Comparison of ENCODE assay signal across 8 mouse cellular contexts in genomic region chr2:84733579-84734300, GRCm38 (mm10). TPM values are rescaled to one million over a fixed set of nuclear protein-coding genes. Genes with fewer than 3 reads are reported as not detected.
DNase-seq lines count a peak whose midpoint lies in the region; ATAC-seq and TF ChIP-seq lines count a peak whose summit lies in the region.

Gene Ypel4 (plus strand): TSS chr2:84734058.

- peak within 1 kb of the TSS; percentile 52 for H3K27ac ChIP-seq in cortical plate, adult 2 months (ENCODE audit: insufficient read depth, low read length)
- H3K27ac ChIP-seq in heart, adult 2 months, result no peak within 1 kb of the TSS
- H3K27ac ChIP-seq in lung, embryonic 16.5 days (ENCODE audit: low read length), result no peak within 1 kb of the TSS

- TF ChIP-seq EP300 in heart, adult 2 months (IDR thresholded peaks at IDR 0.05; ENCODE audit: insufficient read depth, low read depth, low read length), result no peak

- intact Hi-C loops in heart, adult 2 months (cut with DNase I), result no loop called here

- H3K4me1 ChIP-seq in cortical plate, adult 2 months (ENCODE audit: control insufficient read depth, insufficient read depth, low read length), result no peaks in the 10 kb centered on the region
- no peaks in the 10 kb centered on the region for H3K4me1 ChIP-seq in heart, adult 2 months (ENCODE audit: control insufficient read depth, insufficient read depth, low read length)
- peaks cover 33% of the 10 kb centered on the region for H3K4me1 ChIP-seq in lung, embryonic 16.5 days (replicated peaks; ENCODE audit: control insufficient read depth, insufficient read depth, low read length)

- peak; percentile 88 for TF ChIP-seq POLR2A in cortical plate, adult 2 months (IDR thresholded peaks at IDR 0.05; ENCODE audit: extremely low read depth, insufficient read depth, low read length)
- peak; percentile 59; the same call in 1 of the 2 replicates for TF ChIP-seq POLR2A in heart, adult 2 months (IDR thresholded peaks at IDR 0.05; ENCODE audit: insufficient read depth, low read depth, low read length)

- peak within 1 kb of the TSS; percentile 82 for H3K4me3 ChIP-seq in cortical plate, adult 2 months (ENCODE audit: insufficient read depth, low read length)
- H3K4me3 ChIP-seq in heart, adult 2 months, result no peak within 1 kb of the TSS
- peak within 1 kb of the TSS; percentile 38 for H3K4me3 ChIP-seq in lung, embryonic 16.5 days (ENCODE audit: low read length)

- H3K9ac ChIP-seq in heart, adult 2 months (ENCODE audit: low read depth, low read length), result 0 out of 2 replicates have a peak within 1 kb of the TSS, but pooled peaks have one; percentile 12
- H3K9ac ChIP-seq in lung, embryonic 16.5 days (ENCODE audit: low read length), result peak within 1 kb of the TSS; percentile 42

- no peaks in the 10 kb centered on the region for H3K9me3 ChIP-seq in lung, embryonic 16.5 days (ENCODE audit: control insufficient read depth, low read length)

- no peak for TF ChIP-seq CTCF in cortical plate, adult 2 months (IDR thresholded peaks at IDR 0.05; ENCODE audit: extremely low read depth, insufficient read depth, low read length)
- no peak for TF ChIP-seq CTCF in heart, adult 2 months (IDR thresholded peaks at IDR 0.05)

- peak; percentile 65 for DNase-seq in CD4-positive helper T cell, adult 2 months (ENCODE audit: low read depth, low spot score)
- DNase-seq in T-cell, adult 2 months (ENCODE audit: low spot score), result peak; percentile 74
- peak; percentile 43 to 65 for DNase-seq in heart, adult 2 months
- DNase-seq in layer of hippocampus, adult 8-10 months (ENCODE audit: low spot score in 2 of 2), result peak; percentile 68 to 78
- peak; percentile 55 for DNase-seq in retina, embryonic 14.5 days (ENCODE audit: low spot score)
- no peak for DNase-seq in adipocyte (ENCODE audit: low spot score)

- peak within 1 kb of the TSS; percentile 48 for H3K4me2 ChIP-seq in lung, embryonic 16.5 days (ENCODE audit: low read depth, low read length)

- ATAC-seq in lung, embryonic 16.5 days (ENCODE audit: low read depth), result peak; percentile 11

- no peaks in the 10 kb centered on the region for H3K79me2 ChIP-seq in heart, adult 2 months (replicated peaks; ENCODE audit: control insufficient read depth, insufficient read depth, low read length)

- peaks cover 5% of the 10 kb centered on the region for H3K27me3 ChIP-seq in heart, adult 2 months (ENCODE audit: control insufficient read depth, insufficient read depth, low read length)
- H3K27me3 ChIP-seq in lung, embryonic 16.5 days (ENCODE audit: control insufficient read depth, insufficient read depth, low read depth, low read length), result peaks cover 3% of the 10 kb centered on the region

- no peaks in the 10 kb centered on the region for H3K36me3 ChIP-seq in heart, adult 2 months (ENCODE audit: control insufficient read depth, insufficient read depth, low read length)
- H3K36me3 ChIP-seq in lung, embryonic 16.5 days (ENCODE audit: control insufficient read depth, insufficient read depth, low read length), result no peaks in the 10 kb centered on the region

- 2% methylated on average over 8 of the region's 8 CpGs for WGBS in heart, adult 2 months
- 2% methylated on average over 8 of the region's 8 CpGs for WGBS in lung, embryonic 16.5 days

RNA-seq across cellular contexts. Expression of gene Ypel4, which starts in this region (rescaled TPM):
- 129 and 156 TPM in 2 replicates for polyA plus RNA-seq in cortical plate, adult 2 months (2012; rRNA removed)
- total RNA-seq in heart, adult 2 months (2021), result under 1 TPM; 0.44 to 0.45 TPM
- polyA plus RNA-seq in heart, adult 2 months (2012; rRNA removed), result 1.5 and 1.7 TPM in 2 replicates
- total RNA-seq in layer of hippocampus, adult 8-10 months (2022), result 100 to 1,000 TPM in 1 of 4 experiments, 10 to 100 TPM in 3; 68.7 to 105 (median 85.1) TPM
- 5.2 and 6.9 TPM in 2 replicates for polyA plus RNA-seq in lung, embryonic 16.5 days (2015; fragmentation: Nextera tagmentation; extraction: Ambion mirVana)

Comparison
In these comparisons a context has a peak if more than half of its experiments do, and no peak if none do; other contexts are left out.
1. RNA of gene Ypel4 (total RNA-seq): 68.7 to 105 TPM in layer of hippocampus, adult 8-10 months; 0.44 to 0.45 TPM in heart, adult 2 months; every median in the first group is over 10 times any median in the second.
2. RNA of gene Ypel4 (polyA plus RNA-seq): 129 to 156 TPM in cortical plate, adult 2 months; 5.2 to 6.9 TPM in lung, embryonic 16.5 days and 1.5 to 1.7 TPM in heart, adult 2 months; every median in the first group is over 10 times any median in the second.